Mouse (Mus musculus) liver, embryonic 14.5 days (tissue): ENCODE data around the gene Gprasp2. TPM values are rescaled to one million over a fixed set of nuclear protein-coding genes. Genes with fewer than 3 reads are reported as not detected.
A peak's percentile ranks its signal among the peaks of the same experiment; 100 is the strongest.
"Not testable (repeated sequence)": the region's sequence is repeated elsewhere in the genome, so short reads cannot be mapped to it uniquely, and the experiment has no call there.

Experiments used
- ATAC-seq: fragments of 200-750 bp; cut with Nextera tagmentation; 2 replicates; pipeline ENCODE4 v1.8.0; 2017; ENCODE audit warnings: moderate number of reproducible peaks, mild to moderate bottlenecking, moderate library complexity; ENCODE audit not compliant: insufficient read depth
- DNase-seq, 3 experiments: peaks; one replicate each; pipeline ENCODE4 v3.0.0-alpha.2; 2012 to 2013; ENCODE audit warnings: low read depth in 3 of 3, low spot score in 3 of 3
- H3K27ac ChIP-seq: fragments of 300-500 bp; sonication (generic); 2 replicates; pipeline ENCODE4 v1.5.1; 2014; ENCODE audit warnings: moderate library complexity, mild to moderate bottlenecking, control low read depth, inconsistent platforms
- H3K27me3 ChIP-seq: fragments of 300-500 bp; sonication (generic); 2 replicates; pipeline ENCODE4 v1.6.1; 2014; ENCODE audit warnings: mild to moderate bottlenecking, low read length, moderate library complexity; ENCODE audit not compliant: control insufficient read depth, insufficient read depth
- H3K36me3 ChIP-seq: fragments of 300-500 bp; sonication (generic); replicated peaks from 2 replicates; pipeline ENCODE4 v1.6.1; 2014; ENCODE audit warnings: low read depth; ENCODE audit not compliant: control insufficient read depth, insufficient read depth
- H3K4me1 ChIP-seq, 2 experiments: fragments of 200-500 bp in 1 of 2; fragments of 300-500 bp in 1 of 2; sonication (generic) in 1 of 2; replicated peaks; 2 replicates each; pipeline ENCODE4 v1.6.1; 2012 to 2014; ENCODE audit warnings: antibody characterized with exemption in 1 of 2, inconsistent platforms in 1 of 2, low read length in 1 of 2; ENCODE audit not compliant: control insufficient read depth in 2 of 2, insufficient read depth in 2 of 2
- H3K4me2 ChIP-seq: fragments of 300-500 bp; sonication (generic); 2 replicates; pipeline ENCODE4 v1.6.1; 2014; ENCODE audit warnings: low read depth, mild to moderate bottlenecking, control low read depth, moderate library complexity
- H3K4me3 ChIP-seq, 2 experiments: fragments of 200-500 bp in 1 of 2; fragments of 300-500 bp in 1 of 2; sonication (generic) in 1 of 2; 2 replicates each; pipeline ENCODE4 v1.5.1; 2012 to 2014; ENCODE audit warnings: low read depth in 2 of 2, low read length in 2 of 2, mild to moderate bottlenecking in 2 of 2, control low read depth in 1 of 2, inconsistent platforms in 1 of 2, moderate library complexity in 1 of 2; ENCODE audit not compliant: insufficient read depth in 1 of 2
- H3K9ac ChIP-seq: fragments of 300-500 bp; sonication (generic); replicated peaks from 2 replicates; pipeline ENCODE4 v1.6.1; 2014; ENCODE audit warnings: mild to moderate bottlenecking, control low read depth, moderate library complexity
- H3K9me3 ChIP-seq: fragments of 300-500 bp; sonication (generic); 2 replicates; pipeline ENCODE4 v1.6.1; 2016; ENCODE audit warnings: low read length, mixed read lengths; ENCODE audit not compliant: control insufficient read depth
- CTCF ChIP-seq: IDR thresholded peaks from 2 replicates; pipeline ENCODE4 v1.5.1; 2016; ENCODE audit warnings: antibody characterized with exemption, low read depth, control low read depth
- EP300 ChIP-seq: IDR thresholded peaks from 2 replicates; pipeline ENCODE4 v1.6.1; 2016; ENCODE audit warnings: antibody characterized with exemption, low read depth
- WGBS: fragments of 180-500 bp; shearing (Covaris S2); extraction: QIAGEN DNeasy Blood & Tissue Kit; methylation state at CpG from one replicate; pipeline ENCODE4 v1.1.7; 2014; ENCODE audit not compliant: insufficient replicate concordance; 5-methylcytosine and 5-hydroxymethylcytosine counted together
- polyA plus RNA-seq, 2 experiments: library from polyadenylated mRNA; depleted of rRNA in 1 of 2; stranded (reverse) in 1 of 2; unstranded in 1 of 2; fragments of >200 nt; fragmentation: Nextera tagmentation in 1 of 2; extraction: Ambion mirVana in 1 of 2; gene quantifications; 2 replicates each; pipeline versions ENCODE4 v1.2.1 to v1.2.3; 2012 to 2014

Gprasp2 gene
- polyA plus RNA-seq, 2 experiments = 0.80 to 1.0 TPM

- peak within 1 kb of the TSS; percentile 53 for H3K4me2 ChIP-seq
- not testable (repeated sequence) for H3K36me3 ChIP-seq, H3K9me3 ChIP-seq, H3K27ac ChIP-seq, H3K9ac ChIP-seq, H3K4me1 ChIP-seq, H3K27me3 ChIP-seq
- DNase-seq (peak; percentile 1 to 4 (median 3)), ATAC-seq (peak; percentile 20; the same call in 1 of the 2 replicates)
- H3K4me3 ChIP-seq = peak within 1 kb of the TSS; percentile 41
- WGBS = 9% methylated on average over 3 of the region's 5 CpGs
- peak; percentile 57 for TF ChIP-seq CTCF
These were observed 41.6 kb upstream of the Gprasp2 start, which contains the start of gene Bhlhb9 for GRCm38 (mm10) chrX:135797212-135797644. Gene Bhlhb9, plus strand, starts transcription at chrX:135797594.

DNA sequence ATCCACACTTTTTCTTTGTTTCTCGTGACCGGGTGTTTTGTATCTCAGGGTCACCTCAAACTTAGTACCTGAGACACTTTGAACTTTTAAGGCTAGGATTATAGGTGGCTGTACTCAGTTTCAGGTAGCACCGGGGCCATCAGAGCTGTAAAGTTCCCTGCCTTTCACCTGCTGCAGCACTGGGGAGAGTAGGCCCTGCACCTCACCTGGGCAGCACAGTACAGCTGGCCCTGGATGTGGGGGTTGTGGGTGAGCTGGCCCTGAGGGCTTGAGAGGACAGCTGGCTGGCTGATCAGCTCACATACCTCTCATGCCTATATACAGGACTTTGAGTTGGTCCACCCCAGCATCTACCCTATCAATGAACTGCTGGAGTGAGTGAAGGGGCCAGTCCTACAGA, 34.7 kb upstream of the Gprasp2 start:
- Histone ChIP-seq H3K9me3 (no peaks in the 10 kb centered on the region), H3K4me3 (no peak overlapping the region), H3K36me3 (no peaks in the 10 kb centered on the region), H3K9ac (no peak overlapping the region), H3K4me2 (no peak overlapping the region), H3K27ac (no peak overlapping the region), H3K4me1 (no peaks in the 10 kb centered on the region), H3K27me3 (no peaks in the 10 kb centered on the region)
- ATAC-seq (no peak), DNase-seq (no peak)
- WGBS = 64% methylated on average over 3 of the region's 3 CpGs
- TF ChIP-seq CTCF (no peak), EP300 (no peak)

DNA sequence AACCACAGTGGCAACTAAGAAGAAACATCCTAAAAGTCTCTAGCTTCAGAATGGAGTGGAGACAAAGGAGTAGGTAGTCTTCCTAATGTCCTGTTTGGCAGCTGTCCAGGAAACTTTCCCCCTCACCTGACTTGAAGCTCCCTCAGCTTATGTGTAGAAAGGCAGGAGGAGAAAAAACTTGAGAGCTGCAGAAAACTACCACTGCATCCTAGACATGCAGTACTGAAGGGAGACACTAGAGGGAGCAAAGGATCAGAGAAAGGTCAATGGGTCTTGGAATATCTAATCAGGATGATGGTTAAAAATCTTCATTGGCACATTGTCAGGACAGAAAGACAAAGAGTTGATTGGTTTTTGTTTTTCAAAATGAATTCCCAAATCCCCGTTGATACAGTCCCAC, 33.1 kb upstream of the Gprasp2 start:
- Histone ChIP-seq H3K9ac (no peak overlapping the region), H3K27me3 (no peaks in the 10 kb centered on the region), H3K4me3 (no peak overlapping the region), H3K27ac (no peak overlapping the region), H3K9me3 (no peaks in the 10 kb centered on the region), H3K36me3 (no peaks in the 10 kb centered on the region), H3K4me2 (no peak overlapping the region), H3K4me1 (no peaks in the 10 kb centered on the region)
- ATAC-seq (no peak), DNase-seq (peak in 1 of 3 experiments; percentile 10)
- TF ChIP-seq EP300 (no peak), CTCF (peak; percentile 64)
- 3% methylated on average over 1 of the region's 1 CpGs for WGBS

DNA sequence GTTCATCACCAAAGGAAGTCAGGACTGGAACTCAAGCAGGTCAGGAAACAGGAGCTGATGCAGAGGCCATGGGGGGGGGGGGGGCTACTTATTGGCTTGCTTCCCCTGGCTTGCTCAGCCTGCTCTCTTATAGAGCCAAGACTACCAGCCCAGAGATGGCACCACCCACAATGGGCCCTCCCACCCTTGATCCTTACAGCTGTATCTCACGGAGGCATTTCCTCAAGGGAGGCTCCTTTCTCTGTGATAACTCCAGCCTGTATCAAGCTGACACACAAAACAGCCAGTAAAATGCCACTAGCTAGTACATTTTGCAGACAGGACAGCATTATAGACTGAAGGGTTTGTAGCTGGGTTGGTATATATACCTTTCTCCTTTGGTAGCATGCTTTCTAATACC, 2.9 kb upstream of the Gprasp2 start:
- not testable (repeated sequence) for DNase-seq, H3K27me3 ChIP-seq, H3K36me3 ChIP-seq, H3K27ac ChIP-seq, H3K9ac ChIP-seq, H3K4me1 ChIP-seq, H3K4me2 ChIP-seq, H3K4me3 ChIP-seq, H3K9me3 ChIP-seq
- WGBS = 7% methylated on average over 1 of the region's 1 CpGs
- peak; percentile 53; the same call in 1 of the 2 replicates for ATAC-seq

DNA sequence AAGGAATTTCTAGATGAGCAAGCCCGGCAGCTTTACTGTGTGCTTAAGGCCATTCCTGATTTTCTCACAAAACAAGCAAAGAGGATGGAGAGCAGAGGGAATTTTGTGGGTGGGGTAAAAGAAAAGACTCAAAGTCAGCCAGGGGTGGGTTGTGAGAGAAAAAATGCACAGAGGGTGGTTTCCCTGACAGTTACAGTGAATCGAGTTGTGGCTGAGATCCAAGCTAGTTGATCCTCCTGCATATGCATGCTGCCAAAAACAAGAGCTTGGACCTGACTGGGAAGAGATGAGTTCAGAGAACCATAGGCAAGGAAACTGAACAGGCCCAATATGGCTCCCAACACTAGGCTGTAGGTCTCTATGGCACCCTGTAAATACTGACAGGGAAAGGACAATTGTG, 938 bp upstream of the Gprasp2 start:
- no peaks in the 10 kb centered on the region for H3K27me3 ChIP-seq
- H3K9me3 ChIP-seq = no peaks in the 10 kb centered on the region
- H3K4me2 ChIP-seq = no peak overlapping the region
- H3K4me1 ChIP-seq = no peaks in the 10 kb centered on the region
- H3K9ac ChIP-seq = no peak overlapping the region
- H3K4me3 ChIP-seq = no peak overlapping the region
- 52% methylated on average over 2 of the region's 2 CpGs for WGBS
- no peaks in the 10 kb centered on the region for H3K36me3 ChIP-seq
- H3K27ac ChIP-seq = no peak overlapping the region
- no peak for TF ChIP-seq EP300
- no peak for TF ChIP-seq CTCF
- DNase-seq (no peak), ATAC-seq (no peak)
